Mouse (Mus musculus) liver, adult 2 months (tissue): ENCODE measurements around the gene Wdr60. TPM values are rescaled to one million over a fixed set of nuclear protein-coding genes. Genes with fewer than 3 reads are reported as not detected.
"Not testable (repeated sequence)": the region's sequence is repeated elsewhere in the genome, so short reads cannot be mapped to it uniquely, and the experiment has no call there.

Experiments used
- DNase-seq: peaks from one replicate; pipeline ENCODE4 v3.0.0-alpha.2; 2011; ENCODE audit warnings: low read depth, low spot score; ENCODE audit errors: extremely low read depth
- H3K27ac ChIP-seq: fragments of 200-500 bp; replicated peaks from 2 replicates; pipeline ENCODE4 v1.5.1; 2012; ENCODE audit warnings: low read depth, mild to moderate bottlenecking, control low read depth, inconsistent platforms, low read length; ENCODE audit not compliant: insufficient read depth
- H3K27me3 ChIP-seq: fragments of 200-500 bp; 2 replicates; pipeline ENCODE4 v1.6.1; 2012; ENCODE audit warnings: mild to moderate bottlenecking, moderate library complexity, low read length, inconsistent platforms; ENCODE audit not compliant: control insufficient read depth, insufficient read depth
- H3K36me3 ChIP-seq: fragments of 200-500 bp; 2 replicates; pipeline ENCODE4 v1.6.1; 2012; ENCODE audit warnings: low read length, inconsistent platforms; ENCODE audit not compliant: control insufficient read depth, insufficient read depth
- H3K4me1 ChIP-seq: fragments of 200-500 bp; 2 replicates; pipeline ENCODE4 v1.6.1; 2011; ENCODE audit warnings: low read length; ENCODE audit not compliant: control insufficient read depth, insufficient read depth
- H3K4me3 ChIP-seq: fragments of 200-500 bp; 2 replicates; pipeline ENCODE4 v1.5.1; 2011; ENCODE audit warnings: low read depth, mild to moderate bottlenecking, control low read depth, low read length, moderate library complexity; ENCODE audit not compliant: insufficient read depth
- H3K79me2 ChIP-seq: fragments of 200-500 bp; 2 replicates; pipeline ENCODE4 v1.6.1; 2012; ENCODE audit warnings: inconsistent platforms, mild to moderate bottlenecking, low read length, moderate library complexity; ENCODE audit not compliant: control insufficient read depth, insufficient read depth
- H3K9ac ChIP-seq: fragments of 200-500 bp; 2 replicates; pipeline ENCODE4 v1.6.1; 2012; ENCODE audit warnings: low read depth, mild to moderate bottlenecking, control low read depth, inconsistent platforms, low read length
- CTCF ChIP-seq: fragments of 200-500 bp; IDR thresholded peaks from 2 replicates; pipeline ENCODE4 v1.5.1; 2011; ENCODE audit warnings: low read depth, low read length, control low read depth
- POLR2A ChIP-seq: fragments of 200-500 bp; IDR thresholded peaks from 2 replicates; pipeline ENCODE4 v1.6.1; 2011; ENCODE audit warnings: low read length, control low read depth; ENCODE audit not compliant: insufficient read depth; ENCODE audit errors: extremely low read depth
- WGBS: fragments of 180-500 bp; shearing (Covaris S2); methylation state at CpG from one replicate; pipeline ENCODE4 v1.1.7; 2018; 5-methylcytosine and 5-hydroxymethylcytosine counted together
- polyA plus RNA-seq: library from polyadenylated mRNA; depleted of rRNA; stranded (reverse); fragments of >200 nt; gene quantifications from 2 replicates; pipeline ENCODE4 v1.2.3, GENCODE M21; 2012
- total RNA-seq: library from RNA; depleted of rRNA; stranded (reverse); fragments of >200 nt; gene quantifications from 2 replicates; pipeline ENCODE4 v1.2.3, GENCODE M21; 2014

Gene Wdr60
- total and polyA plus RNA-seq, 2 experiments: 1.8 to 3.6 TPM

GRCm38 (mm10) chr12:116276961-116277360, 14.1 kb upstream of the Wdr60 start:
- Histone ChIP-seq H3K4me1 (no peaks in the 10 kb centered on the region; the same call in 1 of the 2 replicates), H3K27me3 (no peaks in the 10 kb centered on the region), H3K4me3 (no peak overlapping the region), H3K9ac (no peak overlapping the region), H3K36me3 (no peaks in the 10 kb centered on the region), H3K79me2 (peaks cover 5% of the 10 kb centered on the region; the same call in 1 of the 2 replicates), H3K27ac (no peak overlapping the region)
- DNase-seq: no peak
- TF ChIP-seq CTCF (no peak), POLR2A (no peak)
- WGBS: 82% methylated on average over 2 of the region's 2 CpGs

GRCm38 (mm10) chr12:116275631-116276030, 12.8 kb upstream of the Wdr60 start:
- Histone ChIP-seq H3K27me3 (no peaks in the 10 kb centered on the region), H3K79me2 (no peaks in the 10 kb centered on the region), H3K4me3 (no peak overlapping the region), H3K27ac (no peak overlapping the region), H3K36me3 (no peaks in the 10 kb centered on the region), H3K4me1 (no peaks in the 10 kb centered on the region), H3K9ac (no peak overlapping the region)
- WGBS: 89% methylated on average over 4 of the region's 4 CpGs
- no peak for DNase-seq
- TF ChIP-seq POLR2A (no peak), CTCF (no peak)

GRCm38 (mm10) chr12:116275086-116275485, 12.3 kb upstream of the Wdr60 start, which contains the start of gene Gm11027:
Gene Gm11027 (plus strand): TSS chr12:116275386.
- H3K4me3 ChIP-seq, H3K27me3 ChIP-seq, H3K4me1 ChIP-seq, H3K79me2 ChIP-seq, H3K36me3 ChIP-seq, H3K9ac ChIP-seq, DNase-seq, H3K27ac ChIP-seq: not testable (repeated sequence)
- 87% methylated on average over 2 of the region's 2 CpGs for WGBS

- H3K4me1 ChIP-seq: no peaks in the 10 kb centered on the region
- H3K9ac ChIP-seq: no peak overlapping the region
- H3K79me2 ChIP-seq: no peaks in the 10 kb centered on the region
- no peak overlapping the region for H3K4me3 ChIP-seq
- DNase-seq: no peak
- H3K27ac ChIP-seq: no peak overlapping the region
- no peaks in the 10 kb centered on the region for H3K36me3 ChIP-seq
- no peaks in the 10 kb centered on the region for H3K27me3 ChIP-seq
- TF ChIP-seq POLR2A (no peak), CTCF (no peak)
- 86% methylated on average over 1 of the region's 1 CpGs for WGBS
Observed at GRCm38 (mm10) chr12:116273733-116274132, 10.9 kb upstream of the Wdr60 start.

GRCm38 (mm10) chr12:116271071-116271470, 8.2 kb upstream of the Wdr60 start:
- H3K4me1 ChIP-seq: no peaks in the 10 kb centered on the region
- H3K4me3 ChIP-seq: no peak overlapping the region
- TF ChIP-seq CTCF (no peak), POLR2A (no peak)

GRCm38 (mm10) chr12:116270538-116270937, 7.7 kb upstream of the Wdr60 start:
- TF ChIP-seq POLR2A (no peak), CTCF (no peak)
- Histone ChIP-seq H3K27me3 (no peaks in the 10 kb centered on the region), H3K36me3 (no peaks in the 10 kb centered on the region), H3K79me2 (no peaks in the 10 kb centered on the region), H3K27ac (no peak overlapping the region), H3K9ac (no peak overlapping the region), H3K4me3 (no peak overlapping the region), H3K4me1 (no peaks in the 10 kb centered on the region)
- 86% methylated on average over 1 of the region's 1 CpGs for WGBS
- no peak for DNase-seq

More at GRCm38 (mm10) chr12:116271071-116271470, 8.2 kb upstream of the Wdr60 start:
- Histone ChIP-seq H3K27ac (no peak overlapping the region), H3K79me2 (no peaks in the 10 kb centered on the region), H3K27me3 (no peaks in the 10 kb centered on the region), H3K9ac (no peak overlapping the region), H3K36me3 (no peaks in the 10 kb centered on the region)
- WGBS: 96% methylated on average over 2 of the region's 2 CpGs
- no peak for DNase-seq
